In genomic region chr3:137062067-137062466, GRCm38 (mm10) we compare ENCODE assay signal across 27 mouse cellular contexts.
DNase-seq lines count a peak whose midpoint lies in the region; ATAC-seq lines count a peak whose summit lies in the region.
"Had no signal": no experiment of that assay in that cellular context is flagged by ENCODE, and none has a peak within 500 bp of the region (broad histone marks: within the 10 kb centered on the region; RNA-seq: fewer than 3 reads in every experiment).

No protein-coding gene starts in this region.

- H3K27me3 ChIP-seq in hindbrain, embryonic 10.5 days (ENCODE audit: insufficient read depth, poor library complexity, severe bottlenecking) = no peaks in the 10 kb centered on the region
- H3K27me3 ChIP-seq: forebrain, embryonic 15.5 days; heart, embryonic 15.5 days; hindbrain, embryonic 15.5 days; intestine, embryonic 15.5 days; limb, embryonic 15.5 days; megakaryocyte, embryonic 14.5 days; neural tube, embryonic 13.5 days had no signal

- WGBS in hindbrain, embryonic 10.5 days = 80% methylated on average over 2 of the region's 2 CpGs

- no peak for DNase-seq in frontal cortex, postnatal 10 days (ENCODE audit: low spot score in 2 of 2)
- peak; percentile 22 for DNase-seq in right cerebral cortex, postnatal 25 days
- DNase-seq in right cerebral cortex, adult 2 months (ENCODE audit: low spot score in 2 of 2) = no peak
- DNase-seq in cerebellum, postnatal 14 days = peak; percentile 23 to 58
- DNase-seq in kidney, postnatal 4 days = no peak
- DNase-seq in hindbrain, embryonic 10.5 days (ENCODE audit: low spot score) = no peak
- DNase-seq: adrenal gland, postnatal 10 days; gastrocnemius, postnatal 25 days; heart, postnatal 36 days; kidney, adult 9 months; kidney, postnatal 14 days; left cerebral cortex, postnatal 4 days; lung, embryonic 14.5 days; midbrain, embryonic 14.5 days; retina, postnatal 1 day; thymus, adult 2 months; thymus, postnatal 4 days had no signal

- no peaks in the 10 kb centered on the region for H3K9me3 ChIP-seq in hindbrain, embryonic 10.5 days
- H3K9me3 ChIP-seq: embryonic facial prominence, embryonic 10.5 days; forebrain, embryonic 15.5 days; heart, embryonic 15.5 days; hindbrain, embryonic 15.5 days; intestine, embryonic 15.5 days; limb, embryonic 15.5 days; megakaryocyte, embryonic 14.5 days; neural tube, embryonic 13.5 days had no signal

- H3K4me1 ChIP-seq in hindbrain, embryonic 10.5 days (replicated peaks) = peaks cover 4% of the 10 kb centered on the region; the same call in 1 of the 2 replicates
- H3K4me1 ChIP-seq: embryonic facial prominence, embryonic 10.5 days; heart, embryonic 15.5 days; intestine, embryonic 15.5 days; limb, embryonic 15.5 days; megakaryocyte, embryonic 14.5 days had no signal

- H3K4me3 ChIP-seq in hindbrain, embryonic 10.5 days = no peak overlapping the region
- H3K4me3 ChIP-seq: embryonic facial prominence, embryonic 10.5 days; forebrain, embryonic 15.5 days; heart, embryonic 15.5 days; hindbrain, embryonic 15.5 days; intestine, embryonic 15.5 days; limb, embryonic 15.5 days; megakaryocyte, embryonic 14.5 days; neural tube, embryonic 13.5 days had no signal

- ATAC-seq in frontal cortex, adult (ENCODE audit: low TSS enrichment) = peak; percentile 82
- ATAC-seq: forebrain, embryonic 15.5 days; intestine, embryonic 15.5 days had no signal

- no peaks in the 10 kb centered on the region for H3K36me3 ChIP-seq in hindbrain, embryonic 10.5 days
- H3K36me3 ChIP-seq: embryonic facial prominence, embryonic 10.5 days; forebrain, embryonic 15.5 days; heart, embryonic 15.5 days; hindbrain, embryonic 15.5 days; intestine, embryonic 15.5 days; limb, embryonic 15.5 days; neural tube, embryonic 13.5 days had no signal

- no peak overlapping the region for H3K27ac ChIP-seq in hindbrain, embryonic 10.5 days
- H3K27ac ChIP-seq: embryonic facial prominence, embryonic 10.5 days; forebrain, embryonic 15.5 days; heart, embryonic 15.5 days; hindbrain, embryonic 15.5 days; intestine, embryonic 15.5 days; limb, embryonic 15.5 days; liver, embryonic 14.5 days; neural tube, embryonic 13.5 days had no signal

Comparison
In these comparisons a context has a peak if more than half of its experiments do, and no peak if none do; other contexts are left out.
1. DNase-seq: peak in right cerebral cortex, postnatal 25 days (single experiment) and cerebellum, postnatal 14 days (2 of 2); none in frontal cortex, postnatal 10 days (0 of 2), right cerebral cortex, adult 2 months (0 of 2), kidney, postnatal 4 days (0 of 2) and hindbrain, embryonic 10.5 days (single experiment).